Mouse (Mus musculus) gastrocnemius, adult 8-10 months (tissue): Measurements from ENCODE around the gene Bid. TPM values are rescaled to one million over a fixed set of nuclear protein-coding genes. Genes with fewer than 3 reads are reported as not detected.
"Not testable (repeated sequence)": the region's sequence is repeated elsewhere in the genome, so short reads cannot be mapped to it uniquely, and the experiment has no call there.

Experiments
- DNase-seq, 2 experiments: peaks; one replicate each; pipeline ENCODE4 v3.0.0; 2022; ENCODE audit warnings: low spot score in 2 of 2
- total RNA-seq, 4 experiments: library from RNA; stranded (reverse); gene quantifications; 2 replicates each; pipeline ENCODE4 v1.2.4; 2022

Bid gene
- total RNA-seq, 4 experiments from 2014 or later: 0.31 to 0.76 (median 0.66) TPM

GRCm38 (mm10) chr6:120937104-120937617 lies 20.5 kb upstream of the Bid start:
- DNase-seq: no peak

GRCm38 (mm10) chr6:120934176-120934575 lies 17.5 kb upstream of the Bid start:
- no peak for DNase-seq

- DNase-seq: no peak
Measured at GRCm38 (mm10) chr6:120933670-120934069, 17.0 kb upstream of the Bid start.

GRCm38 (mm10) chr6:120932597-120932996 lies 15.9 kb upstream of the Bid start:
- DNase-seq: no peak

- no peak for DNase-seq
Measured at GRCm38 (mm10) chr6:120930450-120931306, 14.0 kb upstream of the Bid start.

- DNase-seq: no peak
Measured at GRCm38 (mm10) chr6:120929421-120929820, 12.8 kb upstream of the Bid start.

- peak in 1 of 2 experiments; percentile 38 for DNase-seq
Measured at GRCm38 (mm10) chr6:120927765-120928164, 11.1 kb upstream of the Bid start.

- DNase-seq: no peak
Measured at GRCm38 (mm10) chr6:120926880-120927279, 10.2 kb upstream of the Bid start.

- not testable (repeated sequence) for DNase-seq
Measured at GRCm38 (mm10) chr6:120924791-120925321, 8.2 kb upstream of the Bid start.

- DNase-seq: no peak
Measured at GRCm38 (mm10) chr6:120917975-120918374, 1.3 kb upstream of the Bid start.

GRCm38 (mm10) chr6:120916972-120917881 lies 574 bp upstream of the Bid start:
- not testable (repeated sequence) for DNase-seq

GRCm38 (mm10) chr6:120915649-120915975 lies 1.0 kb downstream of the Bid start:
- no peak for DNase-seq

GRCm38 (mm10) chr6:120914911-120915648 lies 1.6 kb downstream of the Bid start:
- DNase-seq: no peak

- DNase-seq: no peak
Measured at GRCm38 (mm10) chr6:120914533-120914910, 2.1 kb downstream of the Bid start.

GRCm38 (mm10) chr6:120913783-120914182 lies 2.9 kb downstream of the Bid start:
- DNase-seq: no peak

- no peak for DNase-seq
Measured at GRCm38 (mm10) chr6:120912931-120913330, 3.7 kb downstream of the Bid start.

GRCm38 (mm10) chr6:120911213-120912007 lies 5.2 kb downstream of the Bid start:
- no peak for DNase-seq

- no peak for DNase-seq
Measured at GRCm38 (mm10) chr6:120909501-120909900, 7.2 kb downstream of the Bid start.

GRCm38 (mm10) chr6:120907876-120908597 lies 8.6 kb downstream of the Bid start:
- DNase-seq: not testable (repeated sequence)

GRCm38 (mm10) chr6:120906521-120906920 lies 10.1 kb downstream of the Bid start:
- no peak for DNase-seq
